Mouse (Mus musculus) bone marrow, adult 2 months (tissue): ENCODE results near the gene Cdc42se2.

ENCODE experiments used
- CTCF ChIP-seq: fragments of 200-500 bp; IDR thresholded peaks from 2 replicates; pipeline ENCODE4 v1.5.1; 2011; ENCODE audit warnings: low read length, control low read depth; ENCODE audit not compliant: control insufficient read depth, insufficient read depth
- POLR2A ChIP-seq: fragments of 200-500 bp; IDR thresholded peaks from 2 replicates; pipeline ENCODE4 v1.6.1; 2011; ENCODE audit warnings: low read depth, mild to moderate bottlenecking, control low read depth, low read length, borderline replicate concordance; ENCODE audit not compliant: control insufficient read depth

- TF ChIP-seq POLR2A (no peak), CTCF (no peak)
Measured at GRCm38 (mm10) chr11:54825774-54826173, 38.3 kb upstream of the Cdc42se2 start.
